Mouse (Mus musculus) layer of hippocampus, adult 6 months (tissue): ENCODE data around the gene Abcg8. TPM values are rescaled to one million over a fixed set of nuclear protein-coding genes. Genes with fewer than 3 reads are reported as not detected.

Experiments
- long read RNA-seq, 2 experiments: library from polyadenylated mRNA; unstranded; transcript quantifications; one replicate each; pipeline ENCODE4 v2.0.0; 2019 to 2020
- polyA plus RNA-seq: library from polyadenylated mRNA; unstranded; fragments of <200 nt; fragmentation: Nextera tagmentation; gene quantifications from 2 replicates; pipeline ENCODE4 v1.2.3, GENCODE M21; 2021

Abcg8 gene
- not detected in 2 replicates for polyA plus RNA-seq
- long read RNA-seq, experiment 1: 0 reads
- long read RNA-seq, experiment 2: 0 reads

DNA sequence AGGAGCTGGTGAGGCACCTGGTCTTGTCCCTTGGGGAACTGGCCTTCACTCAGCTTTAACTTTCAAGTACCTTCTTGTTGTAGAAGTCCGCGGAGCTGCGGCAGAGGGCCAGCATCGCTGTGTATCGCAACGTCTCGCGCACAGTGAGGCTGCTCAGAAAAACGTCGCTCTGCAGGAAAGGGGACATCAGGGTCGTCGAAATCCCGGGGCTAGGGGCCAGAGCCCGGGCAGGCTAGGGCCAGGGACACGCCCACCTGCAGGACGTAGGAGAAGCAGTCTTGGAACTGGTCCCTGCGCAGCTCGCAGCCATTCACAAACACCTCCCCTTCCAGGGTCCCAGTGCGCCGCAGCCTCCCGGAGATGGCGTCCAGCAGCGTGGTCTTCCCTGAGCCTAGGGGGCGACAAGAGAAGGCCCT, at the start of gene Abcg8:
TSS of gene Abcg8 (plus strand) at position 352 of the 416 bp plus-strand sequence.

DNA sequence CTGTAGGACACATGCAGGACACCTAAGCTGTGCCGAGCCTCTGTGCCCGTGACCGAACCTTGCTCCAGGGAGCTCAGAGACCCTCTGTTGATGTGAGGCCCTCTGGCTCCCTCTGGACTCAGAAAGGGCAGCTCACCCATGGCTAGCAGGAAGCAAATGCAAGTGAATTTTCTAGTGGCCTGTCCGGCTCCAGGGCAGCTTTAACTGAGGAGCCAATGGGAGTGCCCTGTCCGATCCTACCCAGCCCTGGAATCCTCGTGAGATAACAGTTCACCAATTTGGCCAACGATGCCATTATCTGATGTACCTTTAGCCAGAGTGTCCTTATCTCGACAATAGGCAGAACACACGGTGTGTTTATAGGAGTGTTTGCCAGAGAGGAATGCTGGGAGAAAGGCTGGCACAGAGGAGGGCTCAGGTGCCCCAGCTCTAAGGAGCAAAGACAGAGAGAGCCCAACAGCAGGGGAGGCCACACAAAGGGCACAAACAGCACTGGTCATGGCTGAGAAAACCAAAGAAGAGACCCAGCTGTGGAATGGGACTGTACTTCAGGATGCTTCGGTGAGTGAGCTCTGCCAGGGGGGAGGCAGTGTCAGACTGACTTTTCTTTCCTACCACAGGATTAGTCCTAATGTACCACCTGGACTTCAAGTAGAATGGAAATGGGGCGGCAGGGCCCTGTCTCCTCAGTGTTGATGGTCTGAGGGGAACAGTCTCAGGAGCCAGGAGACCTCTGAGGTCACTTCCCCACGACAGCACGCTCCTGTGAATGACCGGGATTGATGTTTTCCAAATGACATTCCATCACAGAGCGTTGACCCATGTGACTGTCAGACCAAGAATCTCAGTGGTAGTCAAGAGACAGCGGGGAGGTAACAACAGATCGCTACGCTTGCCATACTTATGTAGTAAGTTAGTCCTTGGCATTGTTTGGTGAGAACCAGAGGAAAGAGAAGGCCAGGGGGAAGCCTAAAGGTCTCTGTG, 6.9 kb downstream of the Abcg8 start, which contains the start of gene Abcg5:
TSS of gene Abcg5 (minus strand) at position 278 of the 984 bp plus-strand sequence.

Other genes with a start within 250 kb of the Abcg8 start
- gene Thada, start 210.1 kb upstream of the Abcg8 start, polyA plus RNA-seq: 1.9 and 2.9 TPM in 2 replicates
- gene Plekhh2, start 164.4 kb upstream of the Abcg8 start, polyA plus RNA-seq: 1.2 and 1.5 TPM in 2 replicates
- 34.1 and 38.5 TPM in 2 replicates for gene Dync2li1, start 49.8 kb upstream of the Abcg8 start, polyA plus RNA-seq
- gene Abcg5, start 6.7 kb downstream of the Abcg8 start, polyA plus RNA-seq: 0.05 TPM in 1 of 2 replicates, not detected in the other
- gene Lrpprc, start 114.5 kb downstream of the Abcg8 start, polyA plus RNA-seq: 22.5 and 23.8 TPM in 2 replicates